Mouse (Mus musculus): Measurements from ENCODE around the gene Slc25a12.
A peak's percentile ranks its signal among the peaks of the same experiment; 100 is the strongest.

Gene Slc25a12

GRCm38 (mm10) chr2:71309726-71310125, 57.8 kb downstream of the Slc25a12 start:
- DNase-seq (ENCODE audit: low read depth, low spot score) = no peak

GRCm38 (mm10) chr2:71306357-71306756, 61.2 kb downstream of the Slc25a12 start:
- no peak for DNase-seq (ENCODE audit: low read depth, low spot score)

- DNase-seq (ENCODE audit: low read depth, low spot score) = no peak
These were observed 62.7 kb downstream of the Slc25a12 start for GRCm38 (mm10) chr2:71304821-71305220.

GRCm38 (mm10) chr2:71303221-71303620, 64.3 kb downstream of the Slc25a12 start:
- no peak for DNase-seq (ENCODE audit: low read depth, low spot score)

GRCm38 (mm10) chr2:71302156-71302663, 65.3 kb downstream of the Slc25a12 start:
- no peak for DNase-seq (ENCODE audit: low read depth, low spot score)

- no peak for DNase-seq (ENCODE audit: low read depth, low spot score)
These were observed 68.8 kb downstream of the Slc25a12 start for GRCm38 (mm10) chr2:71298729-71299128.

- no peak for DNase-seq (ENCODE audit: low read depth, low spot score)
These were observed 70.0 kb downstream of the Slc25a12 start for GRCm38 (mm10) chr2:71297501-71297900.

GRCm38 (mm10) chr2:71295844-71296243, 71.7 kb downstream of the Slc25a12 start:
- no peak for DNase-seq (ENCODE audit: low read depth, low spot score)

GRCm38 (mm10) chr2:71294489-71294888, 73.1 kb downstream of the Slc25a12 start:
- DNase-seq (ENCODE audit: low read depth, low spot score) = peak; percentile 55

- DNase-seq (ENCODE audit: low read depth, low spot score) = no peak
These were observed 73.6 kb downstream of the Slc25a12 start for GRCm38 (mm10) chr2:71293983-71294382.

- DNase-seq (ENCODE audit: low read depth, low spot score) = no peak
These were observed 76.0 kb downstream of the Slc25a12 start for GRCm38 (mm10) chr2:71291566-71291965.

GRCm38 (mm10) chr2:71290107-71290775, 77.3 kb downstream of the Slc25a12 start:
- peak; percentile 50 for DNase-seq (ENCODE audit: low read depth, low spot score)

- DNase-seq (ENCODE audit: low read depth, low spot score) = no peak
These were observed 85.6 kb downstream of the Slc25a12 start for GRCm38 (mm10) chr2:71281981-71282380.

GRCm38 (mm10) chr2:71278791-71279775, 88.5 kb downstream of the Slc25a12 start:
- DNase-seq (ENCODE audit: low read depth, low spot score) = no peak

- DNase-seq (ENCODE audit: low read depth, low spot score) = no peak
These were observed 91.8 kb downstream of the Slc25a12 start for GRCm38 (mm10) chr2:71275734-71276133.

GRCm38 (mm10) chr2:71273955-71274679, 93.4 kb downstream of the Slc25a12 start:
- no peak for DNase-seq (ENCODE audit: low read depth, low spot score)

GRCm38 (mm10) chr2:71270085-71270484, 97.5 kb downstream of the Slc25a12 start:
- DNase-seq (ENCODE audit: low read depth, low spot score) = no peak

GRCm38 (mm10) chr2:71269332-71269731, 98.2 kb downstream of the Slc25a12 start:
- no peak for DNase-seq (ENCODE audit: low read depth, low spot score)

GRCm38 (mm10) chr2:71268691-71269090, 98.9 kb downstream of the Slc25a12 start:
- DNase-seq (ENCODE audit: low read depth, low spot score) = no peak

GRCm38 (mm10) chr2:71264585-71264984, 103.0 kb downstream of the Slc25a12 start:
- no peak for DNase-seq (ENCODE audit: low read depth, low spot score)

- no peak for DNase-seq (ENCODE audit: low read depth, low spot score)
These were observed 111.0 kb downstream of the Slc25a12 start for GRCm38 (mm10) chr2:71256581-71256980.

- no peak for DNase-seq (ENCODE audit: low read depth, low spot score)
These were observed 112.7 kb downstream of the Slc25a12 start for GRCm38 (mm10) chr2:71254836-71255235.

All from retina, postnatal 7 days (tissue).